Mouse (Mus musculus) lung, postnatal 4 days (tissue): ENCODE measurements at regions not wholly inside any gene's neighbourhood (a gene's known extent, or its start where the extent isn't known, plus 50 kb on each side); places are given as distances from the start of the nearest gene placed in this dataset.
"Not testable (repeated sequence)": the region's sequence is repeated elsewhere in the genome, so short reads cannot be mapped to it uniquely, and the experiment has no call there.

Experiments used
- DNase-seq, 2 experiments: peaks; one replicate each; pipeline ENCODE4 v3.0.0; 2021

DNA sequence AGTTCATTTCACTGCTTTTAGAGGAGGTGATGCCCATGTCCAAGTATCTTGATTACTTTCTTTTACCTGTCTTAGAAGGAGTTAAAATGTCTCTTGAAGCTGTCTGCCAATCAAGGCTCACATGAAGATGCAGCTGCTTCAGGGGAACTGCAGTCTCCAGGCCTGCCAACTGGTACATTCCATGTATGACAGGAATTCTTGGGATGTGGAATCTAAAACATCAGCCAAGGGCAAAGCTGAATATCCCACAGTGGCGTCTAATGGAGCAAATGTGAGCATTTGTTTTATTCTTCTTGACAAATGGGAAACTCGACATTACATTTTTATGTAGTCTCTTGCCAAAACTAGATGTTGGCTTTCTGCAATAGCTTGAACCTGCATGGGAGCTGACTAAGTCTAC is 438.7 kb upstream of the Adamts5 start:
- DNase-seq, result no peak

DNA sequence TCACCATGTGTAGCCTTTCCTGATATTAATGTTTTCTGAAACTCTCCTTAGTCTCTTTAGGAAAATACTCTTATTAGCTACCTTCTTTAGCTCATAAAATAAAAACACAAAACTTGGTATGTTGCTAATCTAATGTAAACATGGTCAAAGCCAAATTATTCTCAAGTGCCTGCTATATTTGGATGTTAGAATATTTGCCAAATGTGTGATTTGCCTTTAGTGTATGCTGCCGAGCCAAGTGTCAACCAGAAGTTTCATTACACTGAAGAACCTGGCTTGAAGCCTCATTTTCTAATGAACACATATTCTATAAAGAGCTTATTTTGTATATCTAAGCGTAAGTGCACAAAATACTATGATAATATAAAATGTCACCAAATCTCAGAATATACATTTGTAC is 423.8 kb upstream of the Adamts5 start:
- no peak for DNase-seq

DNA sequence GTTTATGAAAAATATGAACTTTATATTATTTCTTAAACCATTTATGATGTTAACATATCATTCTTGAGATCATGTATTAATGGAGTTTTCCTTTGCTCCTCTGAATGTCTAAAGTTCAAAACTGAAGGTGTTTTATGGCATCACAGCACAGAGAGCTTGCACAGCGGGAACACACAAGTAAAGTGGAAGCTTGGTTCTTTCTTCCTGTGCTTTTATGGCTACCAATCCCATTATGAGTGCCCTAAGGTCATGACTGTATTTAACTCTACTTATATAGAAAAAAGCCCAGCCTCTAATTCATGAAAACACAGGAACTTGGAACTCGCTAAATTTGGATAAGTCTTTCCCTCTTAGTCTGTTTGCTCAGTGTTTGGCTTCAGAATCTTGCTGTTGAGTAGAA is 417.3 kb upstream of the Adamts5 start:
- no peak for DNase-seq

DNA sequence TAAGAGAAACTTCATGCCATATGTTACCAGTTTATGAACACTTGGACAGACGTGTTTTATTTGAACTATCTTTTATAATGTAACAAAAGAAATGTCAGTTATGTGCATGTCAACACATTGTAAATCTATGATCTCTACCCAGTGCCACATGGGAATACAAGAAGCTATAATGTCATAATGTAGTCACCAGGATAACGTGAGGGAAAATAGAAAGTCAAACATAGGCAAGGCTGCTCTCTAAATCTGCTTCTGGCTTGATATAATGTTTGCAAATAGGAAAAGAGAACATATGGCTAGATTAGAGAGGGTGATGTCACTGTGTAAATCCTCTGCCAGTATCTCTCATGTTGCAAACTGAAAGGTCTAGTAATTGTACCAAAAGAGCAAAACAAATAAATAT is 408.1 kb upstream of the Adamts5 start:
- DNase-seq, result no peak

DNA sequence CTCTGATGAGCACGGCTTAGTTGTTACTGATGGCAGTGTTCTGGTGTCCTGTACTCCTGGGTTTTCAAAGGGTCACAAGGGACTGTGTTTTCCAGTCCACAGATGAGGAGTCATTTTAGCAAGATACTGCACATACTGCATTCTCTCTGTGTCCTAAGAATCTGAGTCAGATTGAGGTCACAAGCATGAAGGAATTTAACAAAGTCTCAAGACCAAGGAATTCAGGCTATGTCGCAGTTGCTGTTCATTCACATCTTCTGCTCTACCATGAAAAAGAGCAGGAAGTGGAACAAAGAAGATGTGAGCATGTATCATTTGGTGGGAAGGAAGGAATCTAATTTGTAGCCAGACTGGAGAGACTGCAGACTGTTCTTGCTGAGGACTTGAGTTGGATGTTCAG is 402.2 kb upstream of the Adamts5 start:
- no peak for DNase-seq

DNA sequence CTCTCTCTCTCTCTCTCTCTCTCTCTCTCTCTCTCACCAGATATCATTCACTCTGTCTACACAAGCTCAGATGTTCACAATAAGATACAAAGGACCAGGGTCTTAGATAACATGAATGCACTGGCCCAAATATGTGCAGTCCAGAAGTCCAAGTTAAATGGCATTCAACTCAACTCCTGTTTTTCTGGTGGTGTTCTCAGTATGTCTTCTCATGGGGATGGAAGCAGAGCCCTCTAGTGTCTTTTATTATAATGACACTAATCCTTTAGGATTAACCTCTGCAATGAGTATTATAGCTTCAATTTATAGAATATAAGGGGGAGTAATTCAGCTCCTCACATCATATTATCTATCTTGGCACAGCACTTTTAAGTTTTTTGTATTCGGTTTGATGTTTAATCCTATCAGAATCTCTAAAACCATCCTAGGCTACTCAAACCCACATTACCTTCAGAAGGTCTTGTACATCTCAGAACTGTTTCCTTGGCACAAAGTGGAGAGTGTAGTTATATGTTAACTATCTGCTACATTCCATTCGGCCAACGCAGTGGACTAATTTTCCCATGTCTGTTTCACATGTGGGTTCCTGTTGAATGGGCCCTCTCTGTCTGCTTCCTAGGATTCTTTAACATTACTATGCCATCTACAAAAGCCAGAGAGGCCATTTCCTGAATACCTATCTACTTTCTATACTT is 401.0 kb upstream of the Adamts5 start:
- no peak for DNase-seq

DNA sequence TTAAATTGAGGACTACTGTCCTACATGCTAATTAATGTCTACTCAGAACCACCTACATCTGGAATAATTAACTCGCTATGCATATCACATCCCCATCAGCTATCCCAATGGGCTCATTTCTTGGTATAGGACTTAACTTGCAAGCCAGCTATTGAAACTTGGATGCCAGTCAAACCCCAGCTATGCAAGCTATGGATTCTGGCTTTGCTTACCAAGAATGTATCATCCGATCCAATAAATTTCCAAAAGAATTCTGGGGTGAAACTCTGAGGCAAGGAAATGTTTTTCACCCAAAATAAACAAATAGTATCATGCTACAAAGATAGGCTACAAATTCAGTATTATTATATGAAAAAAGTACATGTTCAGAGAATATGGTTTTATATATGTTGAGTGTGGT is 392.8 kb upstream of the Adamts5 start:
- no peak for DNase-seq

DNA sequence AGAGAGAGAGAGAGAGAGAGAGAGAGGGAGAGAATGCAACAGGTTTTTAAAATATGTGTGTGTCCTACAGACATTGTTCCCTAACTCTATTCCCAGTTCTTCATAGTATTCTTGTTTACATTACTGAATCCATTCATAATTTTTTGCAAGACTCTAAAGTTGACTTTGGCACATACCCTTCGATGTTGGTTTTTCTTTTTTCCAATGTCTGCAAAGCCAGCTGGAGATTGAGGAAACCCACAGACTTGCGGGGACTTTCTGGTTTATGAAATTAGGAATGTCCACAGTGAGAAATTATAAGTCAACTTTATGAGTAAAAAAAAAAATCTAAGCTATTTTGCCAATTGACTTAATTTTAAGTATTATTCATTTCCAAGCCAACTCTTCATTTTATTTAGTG is 379.7 kb upstream of the Adamts5 start:
- DNase-seq, result no peak

DNA sequence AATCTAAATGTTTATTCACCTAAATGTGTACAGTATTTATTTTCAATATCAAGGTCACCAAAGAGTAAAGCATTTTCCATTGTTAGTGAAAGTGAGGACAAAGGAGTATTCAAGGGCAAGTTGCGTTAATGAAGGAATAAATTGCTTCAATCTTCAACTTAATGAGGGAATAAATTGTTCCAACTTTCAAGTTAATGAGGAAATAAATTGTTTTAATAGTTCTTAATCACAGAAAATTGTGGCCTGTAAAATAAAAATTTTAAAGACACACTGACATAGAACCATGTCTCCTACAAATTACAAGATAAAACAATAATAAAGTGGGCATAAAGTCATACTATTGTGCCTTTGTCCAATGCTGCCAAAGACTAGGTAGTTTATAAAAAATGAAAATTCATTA is 375.4 kb upstream of the Adamts5 start:
- no peak for DNase-seq

DNA sequence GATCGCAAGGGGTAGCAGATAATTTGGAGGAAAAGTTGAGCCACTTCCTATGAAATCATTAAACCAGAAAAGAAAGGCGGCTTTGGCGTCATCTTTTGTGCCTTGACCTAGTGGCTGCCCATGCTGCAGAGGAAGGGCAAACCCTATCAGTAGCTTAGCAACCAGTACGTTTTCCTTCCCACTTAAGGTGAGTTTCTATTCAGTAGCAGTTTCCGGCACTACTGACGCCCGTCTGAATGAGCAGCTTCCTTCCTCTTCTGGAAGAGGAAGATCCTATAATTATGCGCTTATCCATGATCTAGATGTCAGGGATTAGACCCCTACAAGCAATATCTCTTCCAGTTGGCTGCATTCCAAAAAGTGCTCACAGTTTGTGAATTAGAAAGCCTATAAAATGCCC is 360.0 kb upstream of the Adamts5 start:
- DNase-seq, result peak in 1 of 2 experiments; percentile 18

DNA sequence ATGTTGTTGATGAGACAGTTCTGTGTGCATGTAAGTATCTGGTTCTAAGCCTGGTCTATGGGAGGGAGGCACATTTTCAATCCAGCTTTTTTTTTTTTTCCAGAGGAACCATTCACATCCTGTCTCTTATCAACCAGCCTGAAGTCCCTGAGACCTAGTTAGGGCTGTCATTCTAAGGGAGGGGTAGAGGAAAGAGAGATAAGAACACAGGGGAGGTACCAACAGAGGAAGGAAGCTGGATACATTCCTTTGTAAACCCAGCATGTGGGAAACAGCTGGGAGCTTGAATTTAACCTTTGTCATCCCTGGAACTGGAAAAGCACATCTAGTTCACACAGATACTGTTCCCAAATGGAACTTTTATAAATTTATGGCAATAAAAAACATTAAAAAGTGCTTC is 351.0 kb upstream of the Adamts5 start:
- DNase-seq, result no peak

DNA sequence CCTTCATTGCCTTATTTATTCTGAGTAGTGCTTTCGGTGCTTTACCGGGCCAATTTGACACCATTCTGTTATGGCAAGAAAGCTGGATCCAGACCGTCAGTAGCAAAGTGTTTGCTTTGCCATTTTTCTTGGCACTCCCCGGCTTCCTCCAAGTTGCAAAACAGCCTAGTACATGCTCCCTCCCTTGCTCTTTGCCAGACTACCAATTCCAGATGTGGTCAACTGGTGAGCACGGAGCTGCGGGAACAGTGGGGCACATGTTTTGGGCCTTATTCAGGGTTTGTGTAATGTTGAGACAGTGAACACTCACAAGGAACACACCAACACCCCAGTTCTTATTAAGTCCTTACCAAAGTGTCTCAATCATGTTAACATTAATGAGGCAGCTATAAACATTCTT is 348.4 kb upstream of the Adamts5 start:
- DNase-seq, result no peak

DNA sequence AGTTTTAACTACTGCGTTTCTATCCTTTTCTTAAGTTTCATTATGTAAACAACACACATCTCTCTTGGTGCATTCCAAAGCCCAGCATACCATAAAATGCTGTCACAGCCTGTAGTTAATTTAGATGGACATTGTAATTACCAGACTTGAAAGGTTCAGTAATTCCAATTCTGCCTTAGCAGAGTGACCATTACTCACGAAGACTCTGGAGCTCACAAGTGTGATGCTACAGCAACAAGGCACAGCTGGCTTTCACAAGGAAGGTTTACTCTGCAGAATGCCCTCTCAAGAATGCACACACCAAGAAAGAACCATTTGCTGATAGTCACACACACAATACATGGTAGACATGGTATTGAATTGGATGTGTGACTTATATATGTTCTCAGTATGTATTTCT is 342.6 kb upstream of the Adamts5 start:
- DNase-seq, result no peak

DNA sequence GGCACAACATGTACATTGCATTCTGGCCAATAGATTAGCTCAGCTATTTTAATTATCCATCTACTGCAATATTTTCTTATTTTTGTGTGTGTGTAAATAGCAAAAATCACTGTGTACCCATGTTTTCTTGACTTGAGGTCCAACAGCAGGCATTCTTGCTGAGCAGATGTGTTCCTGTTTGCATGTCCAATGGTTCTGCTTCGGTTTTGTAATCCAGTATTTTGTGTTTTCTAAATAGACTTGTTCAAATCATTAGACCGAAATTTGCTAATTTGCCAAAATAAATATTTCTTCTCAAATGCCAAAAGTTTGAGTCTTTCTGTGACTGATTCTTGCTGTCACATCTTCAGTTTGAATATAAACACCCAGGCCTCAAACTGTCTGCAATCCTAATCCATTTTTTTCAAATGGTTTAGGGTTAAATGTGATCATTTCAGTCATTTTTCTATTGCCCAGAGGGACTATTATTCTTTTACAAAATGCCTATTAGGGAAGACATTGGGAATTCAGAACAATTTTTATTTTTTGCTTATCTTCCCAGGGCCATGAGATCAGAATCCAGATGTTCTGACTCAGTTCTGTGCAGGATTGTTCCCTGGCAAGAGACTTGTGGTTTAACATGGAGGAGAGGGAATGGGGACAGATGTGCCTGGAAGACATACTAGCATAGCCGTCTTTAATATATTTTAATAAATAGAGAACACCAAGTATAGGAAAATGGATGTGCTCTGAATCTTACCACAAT is 341.3 kb upstream of the Adamts5 start:
- DNase-seq, result no peak

DNA sequence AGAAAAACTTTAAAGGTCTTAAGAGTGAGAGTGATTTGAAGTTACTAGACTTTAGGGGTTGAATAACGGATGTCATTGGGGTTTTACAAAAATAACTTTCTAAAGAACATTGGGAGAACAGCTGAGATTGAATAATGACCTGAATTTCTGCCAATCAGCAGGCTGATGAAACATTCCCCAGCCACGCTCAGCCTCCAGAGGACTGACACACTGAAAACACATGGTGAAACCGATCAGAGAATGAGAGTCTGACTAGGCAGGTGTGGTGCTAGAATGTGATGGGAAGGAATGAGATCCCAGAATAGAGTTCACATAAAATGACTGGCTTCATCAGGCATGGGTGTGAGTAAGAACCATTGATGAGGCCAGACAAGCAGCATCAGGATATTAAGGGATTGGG is 321.4 kb upstream of the Adamts5 start:
- DNase-seq, result no peak

DNA sequence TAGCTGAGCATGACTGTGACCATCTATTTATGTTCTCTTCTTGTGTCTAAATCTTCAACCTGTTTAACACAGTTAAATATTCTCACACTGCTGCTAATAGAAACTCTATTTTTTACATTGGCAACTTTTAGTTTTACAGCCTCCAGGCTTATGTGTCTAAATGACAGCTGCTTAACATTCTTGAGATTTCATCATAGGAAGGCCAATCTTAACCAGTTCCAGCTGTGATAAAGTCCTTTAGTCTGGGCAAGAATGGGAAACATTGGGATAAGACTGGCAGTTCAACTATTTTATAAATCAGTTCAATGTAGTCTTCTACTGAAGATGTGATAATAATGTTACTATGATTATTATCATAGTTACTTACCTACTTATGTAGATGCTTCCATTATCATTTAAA is 308.9 kb upstream of the Adamts5 start:
- DNase-seq, result no peak

DNA sequence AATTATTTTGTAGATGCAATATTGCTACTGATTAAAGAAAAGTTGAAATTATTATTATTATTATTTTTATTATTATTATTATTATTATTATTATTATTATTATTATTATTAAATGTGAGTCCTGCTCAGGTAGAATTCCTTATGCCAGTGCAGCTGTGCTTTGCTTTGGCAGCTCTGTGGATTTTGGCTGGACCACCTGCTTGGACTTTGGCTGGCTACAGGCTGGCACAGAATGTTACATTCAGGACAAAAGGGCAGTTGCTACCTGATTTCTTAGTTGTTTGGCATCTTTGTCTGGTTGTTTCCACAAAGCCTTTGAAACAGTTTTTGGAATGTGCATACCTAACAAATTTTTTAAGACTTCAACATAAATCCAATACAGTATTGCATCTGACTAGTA is 307.7 kb upstream of the Adamts5 start:
- no peak for DNase-seq

DNA sequence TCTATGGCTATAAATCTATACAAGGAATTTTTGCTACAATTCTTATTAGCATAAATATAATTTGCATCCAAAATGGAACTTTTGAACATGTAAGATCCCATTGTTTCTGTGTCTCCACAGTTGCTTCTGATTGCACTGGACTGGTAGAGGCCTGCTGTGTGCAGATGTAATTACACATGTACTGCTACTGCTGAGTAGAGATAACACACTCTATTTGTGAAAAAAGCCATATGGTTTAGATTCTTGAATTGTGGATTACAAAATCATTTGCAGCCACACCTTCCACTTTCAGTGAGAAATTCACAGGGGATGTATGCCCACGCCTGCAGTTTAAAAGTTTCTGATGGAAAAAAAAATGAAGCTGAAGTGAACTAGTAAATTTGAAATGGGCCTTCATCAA is 288.2 kb upstream of the Adamts5 start:
- DNase-seq, result no peak

DNA sequence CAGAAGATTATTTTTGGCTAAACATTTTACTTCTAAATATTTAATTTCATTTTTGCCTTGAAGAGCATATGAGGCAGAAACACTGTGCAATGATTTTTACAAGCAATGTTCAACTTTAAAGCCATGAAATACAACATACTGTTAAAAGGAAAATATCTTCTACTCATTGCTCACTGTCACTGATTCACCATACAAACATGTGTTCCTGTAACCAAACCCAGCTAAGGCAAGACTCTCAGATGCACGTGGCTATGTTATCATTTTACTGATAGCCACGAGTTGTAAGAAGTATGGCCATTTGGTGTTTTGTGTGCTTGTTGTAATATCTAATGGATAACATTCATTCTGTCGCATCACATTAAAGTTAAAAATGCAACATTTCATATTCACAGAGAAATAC is 287.3 kb upstream of the Adamts5 start:
- DNase-seq, result no peak

DNA sequence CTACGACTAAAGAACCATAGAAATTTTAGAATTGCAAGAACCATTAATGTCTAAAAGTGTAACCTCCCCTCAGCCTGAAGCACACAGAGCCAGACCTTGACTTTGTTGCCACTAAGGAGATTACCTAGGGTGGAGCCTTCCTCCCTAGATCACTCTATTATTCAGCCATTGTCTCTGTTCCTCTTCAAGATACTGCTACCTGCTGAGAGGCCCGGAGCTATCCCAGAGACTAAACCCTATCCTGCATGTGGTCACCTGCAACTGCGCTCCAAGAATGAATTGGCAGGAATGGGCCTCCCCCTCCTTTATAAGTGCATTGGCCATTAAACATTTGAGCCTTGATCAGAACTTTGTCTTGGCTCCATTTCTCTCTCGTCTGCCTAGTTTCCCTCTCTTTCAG is 286.0 kb upstream of the Adamts5 start:
- not testable (repeated sequence) for DNase-seq

DNA sequence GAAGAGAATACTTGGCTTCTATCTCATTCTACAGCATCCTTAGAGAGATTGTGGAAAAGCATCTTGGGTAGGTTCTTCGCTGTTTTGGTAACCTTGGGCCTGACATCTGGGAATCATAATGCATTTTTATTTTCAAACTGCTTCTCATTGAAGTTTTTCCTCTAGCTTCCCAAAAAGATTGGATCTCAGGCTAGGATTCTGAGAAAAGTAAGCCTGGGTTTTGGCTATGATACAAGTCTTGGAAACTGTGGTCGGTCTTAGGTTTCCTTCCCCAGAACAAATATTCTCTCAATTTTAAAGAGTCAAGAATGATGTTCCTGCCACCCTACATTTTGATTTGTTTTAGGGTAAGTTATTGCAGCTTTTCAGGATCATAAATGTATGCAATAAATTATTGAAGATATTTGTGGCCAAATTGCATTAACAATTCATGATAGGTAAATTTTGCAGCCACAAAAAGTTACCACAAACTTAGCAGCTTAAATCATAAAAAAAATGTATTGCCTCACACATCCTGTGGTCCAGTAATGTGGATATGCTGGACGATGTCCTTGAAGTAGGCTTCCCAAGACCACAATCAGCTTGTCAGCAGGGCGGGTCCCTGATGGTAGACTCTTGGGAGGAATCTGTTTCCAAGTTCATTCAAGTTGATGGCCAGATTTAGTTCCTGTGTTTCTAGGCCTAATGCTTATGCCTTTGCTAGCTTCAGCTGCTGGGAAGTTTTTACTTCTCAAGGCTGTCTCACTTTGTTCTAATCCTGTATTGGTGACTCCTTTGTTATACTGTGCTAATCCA is 257.6 kb upstream of the Adamts5 start:
- no peak for DNase-seq

DNA sequence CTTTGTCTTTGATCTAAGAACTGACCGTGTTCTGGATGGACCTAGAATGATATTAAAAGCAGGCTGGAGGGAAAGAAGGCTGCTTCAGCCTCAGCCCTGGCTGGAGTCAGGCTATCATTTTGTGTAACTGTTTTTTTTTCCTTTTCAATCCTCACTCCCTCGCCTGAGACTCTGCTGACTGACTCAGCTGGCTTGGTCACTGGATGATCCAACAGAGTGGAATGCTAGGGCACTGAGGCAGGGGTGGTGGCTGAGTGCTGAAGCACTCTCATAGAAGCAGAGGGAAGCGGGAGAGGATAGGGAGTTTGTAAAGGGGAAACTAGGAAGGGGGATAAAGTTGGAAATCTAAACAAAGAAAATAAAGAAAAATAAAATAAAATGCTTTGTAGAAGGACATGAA is 236.5 kb upstream of the Adamts5 start:
- DNase-seq, result no peak

DNA sequence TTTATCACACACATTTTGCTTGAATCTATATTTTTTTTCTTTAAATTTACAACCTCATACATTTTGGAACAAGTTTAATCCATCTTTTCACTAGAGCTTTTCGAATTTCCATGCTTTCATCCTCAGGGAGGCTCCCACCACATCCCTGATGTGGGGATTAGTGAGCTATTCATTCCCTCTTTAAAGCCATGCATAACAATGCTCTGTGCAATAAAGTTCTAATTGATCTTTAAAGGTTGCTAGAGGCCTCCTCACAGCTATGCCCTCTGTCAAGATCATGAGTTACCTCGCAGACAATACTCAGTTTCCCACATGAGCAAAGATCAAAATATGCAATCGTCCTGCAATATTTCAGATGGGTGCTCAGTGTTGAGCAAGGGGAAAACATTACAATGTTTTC is 234.5 kb upstream of the Adamts5 start:
- DNase-seq, result no peak

DNA sequence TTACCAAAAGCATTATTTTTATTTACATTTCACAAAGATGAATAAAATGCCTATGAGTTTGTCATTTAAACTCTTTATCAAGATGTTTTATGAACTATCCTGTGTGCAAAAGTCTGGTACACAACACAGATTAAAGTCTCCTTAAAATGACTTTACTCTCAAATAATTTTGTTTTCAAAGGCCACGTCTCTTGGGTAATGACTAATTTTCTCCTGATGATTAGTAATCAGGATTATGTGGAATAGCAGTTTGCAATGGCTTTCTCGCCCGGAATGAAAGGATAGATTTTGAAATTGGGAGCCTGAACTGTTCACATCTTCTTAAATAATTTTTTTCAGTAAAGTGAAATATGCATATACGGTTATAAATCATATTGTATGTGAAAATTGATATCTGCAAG is 225.8 kb upstream of the Adamts5 start:
- DNase-seq, result no peak
